Mouse (Mus musculus): Measurements from ENCODE around the gene Phf5a.
A peak's percentile ranks its signal among the peaks of the same experiment; 100 is the strongest.

GRCm38 (mm10) chr15:81858138-81858516, 13.6 kb downstream of the Phf5a start:
- TF ChIP-seq POLR2A (IDR thresholded peaks at IDR 0.05; ENCODE audit: insufficient read depth, low read length) (peak; percentile 99), CTCF (IDR thresholded peaks at IDR 0.05; ENCODE audit: low read depth, low read length) (no peak)
